Mouse (Mus musculus) layer of hippocampus, postnatal 14 days (tissue): ENCODE measurements around the gene E030018B13Rik. TPM values are rescaled to one million over a fixed set of nuclear protein-coding genes. Genes with fewer than 3 reads are reported as not detected.

ENCODE experiments used
- DNase-seq, 2 experiments: peaks; one replicate each; pipeline ENCODE4 v3.0.0; 2021 to 2022; ENCODE audit warnings: low spot score in 2 of 2, mixed read lengths in 1 of 2
- long read RNA-seq, 2 experiments: library from polyadenylated mRNA; stranded (forward); transcript quantifications; one replicate each; pipeline ENCODE4 v2.0.0; 2021
- total RNA-seq, 2 experiments: library from RNA; stranded (reverse); gene quantifications; 2 replicates each; pipeline ENCODE4 v1.2.3; 2021

The E030018B13Rik gene
- total RNA-seq, result not detected
- long read RNA-seq, experiment 1, result 0 reads
- long read RNA-seq, experiment 2, result 0 reads

DNA sequence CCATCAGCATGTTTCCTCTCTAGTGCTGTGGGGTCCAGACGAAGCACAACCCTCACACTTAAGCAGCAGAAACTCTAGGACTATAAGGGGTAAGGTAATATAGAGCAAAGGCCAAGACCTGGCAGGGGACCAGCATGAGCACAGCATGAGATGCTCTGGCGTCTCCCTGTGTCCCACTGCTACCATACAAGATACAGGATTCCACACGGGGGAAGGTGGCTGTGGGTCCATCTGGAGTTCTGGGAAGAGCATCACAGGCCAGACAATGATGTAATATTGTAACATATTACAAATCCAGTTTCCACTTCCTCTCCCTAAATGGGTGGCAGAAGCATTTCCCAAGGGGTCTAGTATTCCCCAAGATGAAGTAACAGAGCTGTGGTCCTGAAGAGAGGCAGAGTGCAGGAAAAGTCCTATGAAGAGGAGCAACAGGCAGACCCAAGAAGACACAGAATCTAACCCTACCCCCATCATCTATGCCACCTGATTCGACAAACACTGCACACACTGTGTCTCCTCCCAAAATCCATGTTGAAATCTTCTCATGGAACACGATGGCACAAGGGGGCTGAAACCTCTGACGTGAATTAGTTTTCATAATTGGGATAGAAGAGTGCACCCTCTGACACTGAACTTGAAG, at the start of gene E030018B13Rik:
Gene E030018B13Rik (plus strand): TSS at position 590 of the 640 bp plus-strand sequence.
- no peak for DNase-seq

DNA sequence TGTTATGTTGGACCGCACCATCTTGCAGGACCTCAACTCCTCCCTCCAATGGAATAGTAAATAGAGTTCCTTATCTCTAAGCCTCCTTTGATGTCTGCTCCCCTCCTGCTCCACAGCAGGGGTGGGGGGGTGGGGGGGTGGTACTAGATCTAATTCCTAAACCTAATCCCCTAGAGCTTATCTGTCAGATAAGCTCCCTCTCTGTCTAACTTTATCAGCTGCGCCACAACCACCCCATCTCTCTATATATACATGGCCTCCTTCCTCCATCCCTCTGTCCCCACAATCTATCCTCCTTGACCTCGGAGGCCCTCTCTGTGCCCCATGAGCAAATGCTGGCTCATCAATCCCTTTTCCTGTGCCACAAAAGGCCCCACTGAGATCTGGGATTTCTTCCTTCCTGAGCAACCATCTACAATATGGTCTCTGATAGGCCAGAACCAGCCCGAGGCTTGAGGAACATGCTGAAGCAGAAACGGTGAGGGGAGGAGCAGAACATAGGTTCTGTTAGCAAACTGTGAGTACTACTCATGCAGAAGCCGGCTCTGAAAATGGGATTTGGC, 48.2 kb upstream of the E030018B13Rik start:
- no peak for DNase-seq

DNA sequence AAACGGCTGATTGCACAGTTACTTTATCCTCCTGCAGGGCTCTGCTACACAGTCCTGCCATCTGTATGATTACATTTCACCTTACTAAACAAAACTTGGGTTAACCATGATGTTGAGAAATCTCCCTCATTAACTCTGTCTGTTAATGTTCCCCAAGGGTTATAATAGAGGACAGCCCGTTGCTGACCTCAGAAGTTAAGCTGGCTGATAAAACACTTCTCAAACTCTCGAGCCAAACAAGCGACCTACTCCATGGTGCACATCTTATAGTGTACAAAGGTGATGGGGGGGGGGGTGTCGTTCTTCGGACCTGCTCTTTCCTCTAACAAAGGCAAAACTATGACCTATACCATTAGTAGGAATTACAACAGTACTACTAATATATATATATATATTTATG, 45.0 kb upstream of the E030018B13Rik start:
- no peak for DNase-seq

DNA sequence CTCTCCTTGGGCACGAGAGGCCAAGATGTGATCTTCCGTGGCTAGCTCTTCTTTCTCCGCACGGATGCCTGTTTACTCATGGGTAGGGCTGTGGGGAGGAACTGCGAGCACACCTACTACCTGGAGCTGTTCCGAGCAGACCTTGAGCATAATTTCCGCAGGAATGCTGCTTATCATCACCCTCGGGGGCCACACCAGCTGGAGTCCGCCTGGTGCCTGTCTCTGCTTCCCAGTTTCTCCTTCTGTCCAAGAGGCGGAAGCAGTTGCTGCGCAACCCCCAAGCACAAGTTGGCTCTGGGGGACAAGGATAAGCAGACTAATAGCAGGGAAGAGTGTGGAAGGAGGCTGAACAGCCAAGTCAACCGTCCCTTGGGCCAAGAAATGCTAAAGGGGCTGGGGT, 42.8 kb upstream of the E030018B13Rik start:
- DNase-seq, result no peak

DNA sequence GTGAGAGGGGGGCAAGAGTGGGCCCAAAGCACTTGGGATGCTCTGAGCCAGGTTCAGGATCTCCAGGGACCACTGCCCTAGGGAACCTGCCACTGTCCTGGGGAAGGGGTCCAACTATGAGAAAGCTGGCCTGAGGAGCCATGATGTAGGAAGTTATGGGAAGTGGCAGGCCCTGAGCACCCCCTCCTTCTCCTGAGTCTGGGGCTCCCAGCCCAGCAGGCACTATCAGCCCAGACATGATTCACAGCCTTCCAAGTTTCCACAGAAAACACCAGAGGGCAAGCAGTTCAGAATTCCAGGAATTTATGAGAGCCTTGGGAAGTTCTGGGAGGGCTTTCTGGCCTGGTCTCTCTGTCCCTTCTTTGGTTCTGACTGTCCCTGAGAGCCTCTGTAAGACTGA, 41.0 kb upstream of the E030018B13Rik start:
- DNase-seq, result no peak

DNA sequence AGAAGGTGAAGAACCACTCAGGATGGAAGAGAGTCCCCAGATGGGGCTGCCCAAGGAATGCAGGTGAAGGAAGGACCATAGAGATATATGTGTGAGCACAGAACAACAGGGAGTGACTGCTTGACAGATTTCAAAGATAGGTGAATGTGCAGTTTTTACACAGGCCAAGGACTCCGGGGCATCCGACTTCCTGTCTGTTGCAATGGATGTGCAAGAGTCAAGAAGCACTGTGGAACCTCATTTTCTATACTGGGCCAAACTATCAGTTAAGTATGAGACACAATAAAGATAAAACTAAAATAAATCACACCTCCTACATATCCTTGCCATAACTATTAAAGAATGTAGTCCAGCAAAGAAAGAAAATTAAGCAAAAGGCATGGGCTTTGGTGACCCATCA, 40.0 kb upstream of the E030018B13Rik start:
- DNase-seq, result no peak

DNA sequence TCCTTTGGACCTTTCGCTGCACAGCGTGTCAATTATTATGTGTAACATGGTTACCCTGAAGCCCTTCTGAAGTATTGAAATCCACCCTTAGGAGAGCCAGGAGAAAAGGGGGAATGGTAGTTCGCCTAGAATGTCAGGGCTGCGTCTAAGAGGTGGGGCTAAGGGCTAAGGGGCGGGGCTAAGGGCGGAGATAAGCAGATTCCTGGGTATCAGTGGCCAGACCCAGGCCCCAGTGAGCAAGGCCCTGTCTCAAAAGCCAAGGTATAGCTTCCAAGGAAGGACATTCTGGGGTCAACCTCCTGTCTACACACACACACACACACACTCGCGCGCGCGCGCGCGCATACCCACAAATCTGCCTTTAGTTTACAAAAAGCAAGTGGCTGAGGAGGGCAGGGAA, 39.0 kb upstream of the E030018B13Rik start:
- DNase-seq, result no peak

DNA sequence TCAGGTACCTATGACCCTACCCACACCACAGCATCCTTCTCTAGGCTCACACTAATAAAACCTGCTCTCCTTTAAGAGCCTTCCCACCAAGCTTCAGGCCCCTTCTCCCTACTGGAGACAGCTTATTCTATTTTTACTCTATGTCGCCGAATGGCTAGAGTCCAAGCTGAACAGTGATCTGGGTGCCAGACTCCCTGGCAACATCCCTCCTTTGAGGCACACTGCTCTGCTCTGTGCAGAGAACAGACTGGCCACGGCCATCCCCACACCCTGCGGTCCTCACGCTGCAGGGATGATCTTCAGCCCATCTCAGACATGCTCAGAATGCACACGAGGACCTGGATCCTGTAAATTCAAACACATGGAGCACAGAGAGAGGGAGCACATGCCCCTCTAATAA, 37.1 kb upstream of the E030018B13Rik start:
- peak in 1 of 2 experiments; percentile 64 for DNase-seq

DNA sequence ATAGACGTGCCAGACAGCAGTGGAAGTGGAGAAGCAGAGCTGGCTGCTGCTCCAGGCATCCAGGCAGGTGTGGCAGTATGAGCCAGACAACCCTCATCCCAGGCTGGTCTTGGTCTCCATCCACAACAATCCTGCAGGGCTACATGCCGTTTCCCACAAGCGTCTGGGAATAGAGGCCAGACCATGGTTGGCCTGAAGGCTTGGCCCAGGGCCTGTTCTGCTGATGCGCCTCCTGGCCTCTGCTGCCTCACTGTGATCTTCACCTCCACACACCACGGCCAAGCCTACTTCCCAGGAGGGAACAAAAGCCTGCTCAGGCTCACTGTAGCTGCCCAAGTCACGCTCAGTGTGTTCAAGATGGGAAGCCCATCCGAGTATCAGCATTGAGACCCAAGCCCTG, 33.9 kb upstream of the E030018B13Rik start:
- DNase-seq, result no peak

DNA sequence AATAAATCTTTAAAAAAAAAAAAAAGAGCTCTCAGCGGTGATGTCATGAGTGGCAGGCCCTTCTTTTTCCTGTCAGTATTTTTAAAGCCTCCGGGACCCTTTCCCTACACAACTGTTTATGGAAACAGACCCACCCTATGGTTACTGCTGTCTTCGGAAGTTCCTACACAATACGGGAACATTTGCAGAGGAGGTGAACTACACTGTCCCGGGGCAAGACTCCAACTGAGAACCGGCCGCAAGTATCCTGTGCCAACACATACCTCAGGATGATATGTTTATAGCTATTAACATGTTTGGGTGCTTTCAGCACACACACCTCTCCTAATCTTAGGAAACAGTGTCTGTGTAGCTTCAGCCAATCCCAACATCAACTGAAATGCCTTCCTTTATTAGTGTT, 31.6 kb upstream of the E030018B13Rik start:
- no peak for DNase-seq

DNA sequence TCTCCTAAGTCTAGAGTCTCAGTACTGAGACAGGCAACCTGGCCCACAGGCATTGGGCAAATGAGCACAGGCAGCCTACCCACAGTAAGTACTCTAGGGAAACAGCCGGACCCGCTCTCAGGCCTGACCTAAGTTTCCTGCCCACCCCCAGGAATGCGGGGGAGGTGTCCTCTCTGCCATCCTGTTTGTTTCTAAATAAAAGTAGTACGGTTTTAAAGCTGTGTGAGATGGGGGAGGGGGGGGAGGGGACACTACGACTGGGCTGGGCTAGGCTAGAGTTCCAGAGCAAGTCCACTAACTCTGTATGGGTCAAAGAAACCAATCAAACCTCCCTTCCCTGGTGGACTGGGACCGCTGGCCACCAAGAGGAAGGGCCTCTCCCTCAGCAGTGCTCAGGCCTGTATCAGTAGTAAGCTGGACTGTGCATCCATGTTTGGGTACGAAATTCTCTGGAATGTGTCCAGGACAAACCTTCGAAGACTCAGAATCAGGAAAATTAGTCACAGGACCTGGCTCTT, 29.6 kb upstream of the E030018B13Rik start:
- no peak for DNase-seq

DNA sequence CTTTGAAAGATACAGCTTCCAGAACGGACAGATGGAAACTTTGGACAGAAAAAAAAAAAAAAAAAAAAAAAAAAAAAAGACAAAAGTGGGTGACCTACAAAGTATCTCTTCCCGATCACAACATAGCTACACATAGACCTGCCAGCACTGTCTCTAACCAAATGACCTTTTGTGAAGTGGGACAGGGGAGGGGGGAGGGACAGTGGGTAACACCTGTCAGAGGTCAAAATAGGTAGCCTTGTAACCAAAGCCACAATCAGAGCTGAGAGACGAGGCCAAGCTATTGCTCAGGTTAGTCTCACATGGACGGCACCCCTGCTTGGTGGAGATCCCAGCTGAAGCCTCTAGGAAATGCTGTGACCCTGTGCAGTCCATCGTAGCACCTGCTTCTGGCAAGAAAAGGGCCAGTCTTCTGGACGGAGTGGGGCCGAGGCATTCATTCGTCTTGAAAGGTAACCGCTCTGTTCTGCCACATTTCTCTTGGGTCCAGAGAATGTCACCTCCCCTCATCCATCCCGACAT, 29.0 kb upstream of the E030018B13Rik start:
- DNase-seq, result no peak

DNA sequence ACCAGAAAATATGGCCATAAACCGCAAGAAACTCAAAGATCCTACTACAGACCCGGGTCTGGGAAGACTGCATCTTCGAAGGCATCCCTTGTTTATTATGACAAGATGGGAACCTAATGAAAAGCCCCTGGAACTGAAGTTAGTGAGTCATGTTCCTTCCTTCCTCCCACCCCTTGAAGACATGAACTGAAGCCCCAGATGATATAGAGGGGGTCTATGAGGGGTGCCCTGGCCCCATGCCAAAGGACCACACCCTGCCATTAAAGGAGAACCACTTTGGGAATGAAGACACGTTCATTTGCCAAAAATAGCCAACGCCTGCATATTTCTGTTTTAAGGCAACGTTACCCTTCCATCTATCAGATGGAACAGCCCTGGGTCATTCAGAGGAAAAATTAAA, 28.0 kb upstream of the E030018B13Rik start:
- no peak for DNase-seq

DNA sequence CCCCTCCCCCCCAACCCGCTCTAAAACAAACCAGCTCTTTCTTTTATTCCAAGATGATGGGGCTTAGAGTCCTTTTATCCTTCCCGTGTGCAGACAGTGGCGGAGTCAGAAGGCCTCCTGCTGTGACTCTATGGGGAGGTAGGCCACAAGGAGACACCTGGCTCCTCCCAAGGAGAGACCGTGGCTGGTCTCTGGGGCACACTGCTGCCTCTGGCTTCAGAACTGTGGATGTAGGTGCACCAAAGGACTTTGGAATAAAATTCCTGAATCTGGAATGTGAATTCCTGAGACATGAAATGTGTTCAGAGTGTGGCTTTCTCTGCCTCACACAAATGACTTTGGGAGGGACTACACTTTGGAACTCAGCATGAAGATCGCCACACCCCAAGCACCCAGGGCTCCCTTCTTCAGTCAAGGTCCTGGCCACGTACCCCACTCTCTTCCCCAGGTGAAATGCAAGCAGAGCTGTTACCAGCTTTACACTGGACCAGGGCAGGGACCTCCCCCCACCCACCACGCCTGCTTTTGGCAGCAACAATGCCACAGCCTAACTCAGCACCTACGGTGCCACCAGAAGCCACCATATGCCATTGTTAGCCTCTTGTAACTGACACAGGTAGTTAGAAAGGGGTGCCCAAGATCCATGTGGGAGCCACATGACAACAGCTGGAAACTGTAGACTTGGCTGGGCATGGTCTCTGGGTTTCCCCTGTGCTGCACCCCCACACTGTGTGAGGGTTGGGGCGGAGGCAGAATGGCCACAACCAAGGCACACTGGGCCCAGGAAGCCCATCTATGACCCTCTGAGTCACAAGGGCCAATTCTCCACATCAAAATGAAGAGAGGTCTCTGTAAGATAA, 27.3 kb upstream of the E030018B13Rik start:
- DNase-seq, result no peak

DNA sequence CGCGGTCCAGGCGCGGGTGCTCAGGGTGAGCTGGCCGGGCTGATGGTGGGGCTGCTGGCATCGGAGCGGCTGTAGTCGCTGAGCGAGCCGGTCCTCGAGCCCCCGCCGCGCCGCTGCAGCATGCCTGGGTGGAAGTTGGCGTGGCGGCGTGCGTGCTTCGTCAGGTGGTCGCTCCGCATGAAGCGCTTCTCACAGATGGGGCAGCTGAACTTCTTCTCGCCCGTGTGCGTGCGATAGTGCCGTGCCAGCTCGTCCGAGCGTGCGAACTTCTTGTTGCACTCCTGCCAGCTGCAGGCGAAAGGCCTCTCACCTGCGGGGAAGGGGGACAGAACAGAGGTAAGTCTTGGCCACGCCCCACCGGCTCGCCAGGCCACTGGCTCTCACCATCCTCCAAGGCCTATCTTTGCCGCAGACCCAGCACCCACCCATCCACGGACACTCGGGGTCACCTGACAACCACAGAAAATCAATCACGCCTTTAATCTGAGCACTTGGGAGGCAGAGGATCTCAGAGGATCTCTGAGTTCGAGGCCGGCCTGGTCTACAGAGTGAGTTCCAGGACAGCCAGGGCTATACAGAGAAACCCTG, 25.1 kb upstream of the E030018B13Rik start:
- DNase-seq, result no peak

DNA sequence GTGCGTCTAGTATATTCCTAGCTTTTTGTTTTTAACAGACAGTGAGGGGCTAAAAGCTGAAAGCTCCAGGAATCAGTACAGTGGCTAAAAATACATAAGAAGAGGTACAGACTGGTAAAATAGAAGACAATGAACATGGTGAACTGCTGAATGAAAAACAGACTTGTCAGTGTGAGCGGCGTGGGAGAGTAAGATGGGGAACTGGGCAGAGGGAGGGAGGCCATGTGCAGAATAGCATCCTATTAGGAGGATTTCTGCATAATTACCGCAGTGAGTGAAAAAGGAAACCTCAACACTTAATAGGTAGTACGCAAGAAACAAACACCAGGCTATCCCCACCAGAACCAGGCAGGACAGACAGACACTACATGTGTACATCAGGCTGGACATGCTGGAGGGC, 23.5 kb upstream of the E030018B13Rik start:
- DNase-seq, result no peak

DNA sequence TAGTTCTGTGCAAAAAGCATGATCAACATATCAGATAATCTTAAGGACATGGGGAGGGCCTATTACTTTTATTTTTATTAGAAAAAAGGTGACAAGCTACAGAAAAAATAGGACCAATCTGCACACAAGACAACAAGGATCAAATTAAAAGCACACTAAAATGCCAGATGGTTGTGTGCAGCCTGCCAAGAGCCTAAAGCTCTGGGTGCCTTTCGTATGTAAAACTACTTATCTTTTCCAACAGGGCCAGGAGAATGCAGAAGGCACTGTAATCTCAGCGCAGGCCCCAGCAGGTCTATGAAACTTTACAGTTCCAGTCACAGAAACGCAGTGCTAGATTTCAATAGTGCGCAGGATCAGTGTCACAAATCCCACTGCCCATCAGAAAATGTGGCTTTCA, 22.9 kb upstream of the E030018B13Rik start:
- no peak for DNase-seq

DNA sequence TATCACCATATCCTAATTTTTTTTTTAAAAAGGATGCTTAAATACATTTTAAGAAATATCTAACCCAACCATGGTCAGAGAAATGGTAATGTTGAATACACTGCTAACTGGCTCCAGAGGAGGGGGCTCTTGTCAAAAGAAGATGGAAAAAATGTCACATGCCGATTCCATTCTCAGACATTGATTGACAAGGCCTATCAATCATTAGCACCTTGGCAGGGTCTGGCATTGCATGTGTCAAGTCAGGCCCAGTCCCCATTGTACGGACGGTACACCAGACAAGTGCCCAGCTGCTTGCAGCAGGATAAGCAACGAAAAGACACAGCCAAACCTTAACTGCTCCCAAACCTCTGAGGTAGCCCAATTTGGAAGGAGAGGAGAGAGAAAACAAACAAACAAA, 22.0 kb upstream of the E030018B13Rik start:
- DNase-seq, result no peak

DNA sequence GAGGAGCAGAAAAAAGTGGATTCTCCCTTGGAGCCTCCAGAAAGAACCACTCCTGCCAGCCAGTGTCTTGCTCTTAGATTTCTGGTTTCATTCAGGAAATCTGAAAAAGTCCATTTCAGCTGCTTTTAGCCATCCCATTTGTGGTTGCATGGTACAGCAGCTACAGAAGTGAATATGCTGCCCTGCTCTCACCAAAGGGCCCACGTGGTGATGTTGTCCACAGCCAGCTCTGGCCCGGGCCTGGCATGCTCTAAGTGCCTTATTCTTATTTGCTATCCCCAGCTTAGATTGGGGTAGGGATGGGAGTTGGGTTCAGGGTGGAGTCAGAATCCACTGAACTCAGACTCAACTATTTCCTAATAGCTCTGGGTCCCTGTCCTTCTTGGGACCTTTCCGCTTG, 21.4 kb upstream of the E030018B13Rik start:
- no peak for DNase-seq

DNA sequence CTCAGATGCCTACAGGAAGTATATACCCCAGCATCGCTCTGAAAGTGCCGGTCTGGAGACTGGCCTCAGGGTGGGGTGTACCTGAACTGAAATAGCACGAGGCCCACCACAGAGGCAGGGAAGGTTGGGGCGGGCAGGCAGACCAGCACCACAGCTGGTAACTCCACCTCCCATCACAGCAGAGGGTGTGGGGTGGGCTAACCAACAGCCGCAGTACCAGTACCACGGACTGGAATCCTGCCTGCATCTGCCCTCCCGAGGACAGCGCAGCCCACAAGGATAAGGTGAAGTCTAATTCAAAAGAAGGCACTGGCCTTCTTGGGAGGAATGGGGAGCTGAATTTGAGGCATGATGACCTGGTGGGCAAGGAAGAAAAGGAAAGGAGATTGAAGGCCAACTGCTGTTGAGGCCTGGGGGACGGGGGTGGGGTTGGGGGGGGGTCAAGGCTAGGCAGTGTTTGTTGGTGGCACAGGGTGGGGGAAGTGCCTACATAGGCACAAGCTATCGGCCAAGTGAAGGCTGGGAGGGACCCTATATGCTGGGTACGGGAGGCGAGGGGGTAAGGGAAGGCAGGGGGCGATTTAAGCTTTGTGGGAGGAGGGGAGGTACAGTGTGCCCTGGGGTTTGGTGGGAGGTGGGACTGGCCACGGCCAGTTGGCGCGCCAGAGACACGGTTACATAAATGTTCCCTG, 20.2 kb upstream of the E030018B13Rik start:
- DNase-seq, result no peak

DNA sequence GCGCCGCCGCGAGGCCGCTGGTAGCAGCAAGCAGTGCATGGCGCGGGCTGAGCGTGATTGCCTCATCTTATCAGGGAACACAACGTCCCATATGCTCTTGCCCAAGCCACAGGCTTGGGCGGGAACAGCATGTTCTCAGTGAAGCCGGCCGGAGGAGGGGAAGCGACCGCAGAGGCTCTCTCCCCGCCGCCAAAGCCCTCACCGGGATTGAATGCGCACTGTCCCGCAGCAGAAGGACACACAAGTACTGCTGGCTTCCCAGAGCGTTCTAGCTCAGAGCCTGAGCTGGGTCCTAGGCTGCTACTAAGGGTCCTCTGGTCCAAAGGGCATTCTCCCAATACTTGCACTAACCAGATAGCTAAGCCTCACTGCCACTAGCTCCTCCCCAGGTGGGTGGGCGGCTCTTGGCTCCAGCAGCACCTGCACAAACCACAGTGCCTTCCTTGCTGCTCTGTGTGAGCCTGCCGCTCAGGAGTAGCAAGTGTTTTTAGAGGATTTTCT, 19.6 kb upstream of the E030018B13Rik start:
- peak; percentile 86 to 92 for DNase-seq
